Mouse (Mus musculus): Measurements from ENCODE around the gene Rpgrip1l.

DNA sequence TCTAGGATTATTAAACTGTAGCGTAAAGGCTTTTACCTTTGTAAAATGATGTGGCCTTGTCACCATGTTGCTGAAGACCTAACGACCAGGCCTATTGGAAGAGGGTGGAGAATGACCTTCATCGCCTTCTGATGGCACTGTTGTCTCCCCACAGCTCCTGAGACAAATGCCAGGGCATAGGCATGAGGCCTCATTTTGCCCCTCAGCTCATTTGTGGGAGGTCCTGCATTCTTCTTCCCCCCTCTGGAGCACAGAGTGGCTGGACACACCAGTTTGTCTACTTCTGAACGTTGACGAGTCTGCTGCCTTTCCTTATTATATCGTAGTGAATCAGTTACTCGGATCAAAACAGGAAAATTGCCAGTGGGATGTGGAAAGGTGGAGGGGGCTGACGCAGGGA lies 26.6 kb upstream of the Rpgrip1l start:
- no peak for TF ChIP-seq CTCF (IDR thresholded peaks at IDR 0.05; ENCODE audit: low read depth, low read length)
- TF ChIP-seq POLR2A (IDR thresholded peaks at IDR 0.05; ENCODE audit: insufficient read depth, low read length), result no peak
- TF ChIP-seq EP300 (IDR thresholded peaks at IDR 0.05; ENCODE audit: insufficient read depth, low read depth, low read length), result no peak

Data from ES-Bruce4 (cell line).